Mouse (Mus musculus) midbrain, embryonic 14.5 days (tissue): ENCODE measurements around the gene Ulk4. TPM values are rescaled to one million over a fixed set of nuclear protein-coding genes. Genes with fewer than 3 reads are reported as not detected.

Source experiments
- ATAC-seq: fragments of 200-750 bp; cut with Nextera tagmentation; 2 replicates; pipeline ENCODE4 v1.8.0; 2017; ENCODE audit warnings: moderate number of reproducible peaks, moderate library complexity; ENCODE audit not compliant: low FRiP score, low TSS enrichment
- DNase-seq: peaks from one replicate; pipeline ENCODE4 v3.0.0-alpha.2; 2015
- H3K27ac ChIP-seq: fragments of 300-500 bp; sonication (generic); replicated peaks from 2 replicates; pipeline ENCODE4 v1.5.1; 2014; ENCODE audit warnings: mild to moderate bottlenecking, low read depth, low read length, moderate library complexity
- H3K27me3 ChIP-seq: fragments of 300-500 bp; sonication (generic); 2 replicates; pipeline ENCODE4 v1.6.1; 2014; ENCODE audit warnings: low read length, control low read depth, mixed read lengths; ENCODE audit not compliant: control insufficient read depth, insufficient read depth
- H3K36me3 ChIP-seq: fragments of 300-500 bp; sonication (generic); 2 replicates; pipeline ENCODE4 v1.6.1; 2014; ENCODE audit warnings: low read length, control low read depth; ENCODE audit not compliant: control insufficient read depth, insufficient read depth
- H3K4me1 ChIP-seq: fragments of 300-500 bp; sonication (generic); 2 replicates; pipeline ENCODE4 v1.6.1; 2014; ENCODE audit warnings: mild to moderate bottlenecking, antibody characterized with exemption, low read length, control low read depth; ENCODE audit not compliant: control insufficient read depth, insufficient read depth
- H3K4me2 ChIP-seq: fragments of 300-500 bp; sonication (generic); 2 replicates; pipeline ENCODE4 v1.6.1; 2014; ENCODE audit warnings: mild to moderate bottlenecking, low read length, moderate library complexity
- H3K4me3 ChIP-seq: fragments of 300-500 bp; sonication (generic); replicated peaks from 2 replicates; pipeline ENCODE4 v1.5.1; 2014; ENCODE audit warnings: low read depth, low read length
- H3K9ac ChIP-seq: fragments of 300-500 bp; sonication (generic); replicated peaks from 2 replicates; pipeline ENCODE4 v1.6.1; 2014; ENCODE audit warnings: mild to moderate bottlenecking, low read length, moderate library complexity
- H3K9me3 ChIP-seq: fragments of 300-500 bp; sonication (generic); 2 replicates; pipeline ENCODE4 v1.6.1; 2016; ENCODE audit warnings: low read length, control low read depth, mixed read lengths; ENCODE audit not compliant: control insufficient read depth
- WGBS: fragments of 180-500 bp; shearing (Covaris S2); extraction: QIAGEN DNeasy Blood & Tissue Kit; methylation state at CpG from one replicate; pipeline ENCODE4 v1.1.7; 2014; 5-methylcytosine and 5-hydroxymethylcytosine counted together
- polyA plus RNA-seq: library from polyadenylated mRNA; unstranded; fragments of >200 nt; fragmentation: Nextera tagmentation; extraction: Ambion mirVana; gene quantifications from 2 replicates; pipeline ENCODE4 v1.2.1, GENCODE M21; 2014

Ulk4 gene
- polyA plus RNA-seq, 1 experiment from 2014 or later, result 75.7 TPM

DNA sequence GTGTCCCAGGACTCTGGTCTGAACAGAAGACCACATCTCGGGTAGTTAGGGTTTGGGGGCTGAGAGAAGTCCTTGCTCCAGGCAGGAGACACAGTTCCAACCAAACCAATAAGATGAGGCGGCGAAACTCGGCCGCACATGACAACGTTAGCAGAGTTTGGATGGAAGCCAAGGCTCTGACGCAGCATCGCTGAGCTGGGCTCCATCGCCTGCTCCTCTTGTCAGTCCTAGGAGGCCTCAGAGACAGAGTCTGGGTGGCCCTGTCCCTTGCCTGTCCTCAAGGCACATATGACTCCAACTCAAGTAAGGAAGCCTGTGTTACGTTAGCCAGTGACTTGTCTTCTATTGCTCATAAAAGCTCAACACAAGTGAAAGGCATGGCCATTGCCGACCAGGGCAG lies 205.9 kb downstream of the Ulk4 start:
- H3K36me3 ChIP-seq, result no peaks in the 10 kb centered on the region
- H3K27ac ChIP-seq, result no peak overlapping the region
- ATAC-seq, result no peak
- H3K9ac ChIP-seq, result no peak overlapping the region
- no peaks in the 10 kb centered on the region for H3K4me1 ChIP-seq
- peak; percentile 37 for DNase-seq
- no peak overlapping the region for H3K4me2 ChIP-seq
- no peak overlapping the region for H3K4me3 ChIP-seq
- no peaks in the 10 kb centered on the region for H3K9me3 ChIP-seq
- 84% methylated on average over 11 of the region's 11 CpGs for WGBS
- no peaks in the 10 kb centered on the region for H3K27me3 ChIP-seq

DNA sequence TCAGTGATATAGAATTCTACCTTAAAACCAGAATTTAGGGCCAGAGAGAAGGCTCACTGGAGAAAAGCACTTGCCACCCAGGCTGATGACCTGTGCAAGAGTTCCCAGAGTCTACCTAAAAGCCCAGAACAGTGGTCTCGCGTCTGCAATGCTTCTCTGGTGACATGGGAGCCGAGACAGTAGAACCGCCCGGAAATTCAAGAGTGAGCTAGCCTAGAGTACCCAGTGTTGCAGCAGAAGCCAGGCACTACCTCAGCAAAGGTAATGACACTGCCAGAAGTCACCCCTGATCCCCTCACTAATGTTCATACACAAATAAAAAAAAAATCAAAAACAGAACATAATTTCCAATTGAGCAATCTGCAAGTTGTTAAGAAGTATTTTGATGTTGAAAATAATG lies 208.9 kb downstream of the Ulk4 start:
- H3K4me1 ChIP-seq, result no peaks in the 10 kb centered on the region
- no peaks in the 10 kb centered on the region for H3K9me3 ChIP-seq
- DNase-seq (no peak), ATAC-seq (no peak)
- no peak overlapping the region for H3K27ac ChIP-seq
- no peak overlapping the region for H3K4me2 ChIP-seq
- 86% methylated on average over 5 of the region's 5 CpGs for WGBS
- no peak overlapping the region for H3K4me3 ChIP-seq
- no peaks in the 10 kb centered on the region for H3K36me3 ChIP-seq
- H3K9ac ChIP-seq, result no peak overlapping the region
- H3K27me3 ChIP-seq, result no peaks in the 10 kb centered on the region

DNA sequence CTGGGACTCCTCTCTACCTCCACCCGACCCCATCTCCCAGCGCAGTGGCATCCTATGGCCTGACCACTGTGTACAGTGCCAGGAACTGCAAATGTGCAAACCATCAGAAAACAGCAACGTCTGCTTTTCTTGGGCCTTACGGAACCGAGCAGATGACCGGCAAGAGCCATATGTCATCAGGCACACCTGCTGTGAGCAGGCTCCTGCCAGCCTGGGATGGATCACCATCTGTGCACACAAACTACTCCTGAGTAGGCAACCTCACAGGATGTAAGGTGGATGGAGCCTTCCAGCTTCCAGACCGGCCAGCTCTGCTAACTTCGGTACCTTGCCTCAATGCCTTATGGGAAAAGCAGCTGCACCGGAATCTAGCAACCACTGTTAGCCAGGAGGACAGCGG lies 210.0 kb downstream of the Ulk4 start:
- ATAC-seq (no peak), DNase-seq (no peak)
- Histone ChIP-seq H3K4me2 (no peak overlapping the region), H3K4me1 (peaks cover 10% of the 10 kb centered on the region; the same call in 1 of the 2 replicates), H3K27ac (no peak overlapping the region), H3K9me3 (no peaks in the 10 kb centered on the region), H3K27me3 (no peaks in the 10 kb centered on the region), H3K9ac (no peak overlapping the region), H3K36me3 (no peaks in the 10 kb centered on the region), H3K4me3 (no peak overlapping the region)
- 87% methylated on average over 10 of the region's 10 CpGs for WGBS

DNA sequence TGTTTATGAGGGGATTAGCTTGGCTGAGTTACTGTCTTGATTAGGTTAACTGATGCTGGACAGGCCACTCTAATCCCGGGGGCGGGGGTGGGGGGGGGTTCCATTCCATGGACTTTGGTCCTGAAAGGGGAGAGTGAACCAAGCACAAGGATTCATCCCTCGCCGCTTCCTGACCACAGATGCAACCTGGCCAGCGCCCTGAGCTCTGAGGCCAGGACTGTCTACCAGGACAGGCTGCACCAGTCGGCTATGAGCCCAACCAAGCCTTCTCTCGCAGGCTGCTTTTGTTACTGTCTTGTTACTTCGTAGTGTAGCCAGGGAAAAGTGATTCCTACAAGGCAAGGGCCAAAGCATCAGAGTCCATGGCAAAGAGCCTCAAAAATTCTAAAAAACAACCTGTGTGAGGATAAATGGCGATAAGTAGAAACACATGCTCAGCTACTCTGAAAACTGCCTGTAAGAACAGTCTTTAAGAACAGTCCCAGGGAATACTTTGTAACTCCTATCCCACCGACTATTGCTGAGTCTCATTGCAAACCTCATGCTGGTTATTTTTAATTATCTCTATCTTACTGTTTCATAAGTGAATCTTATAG lies 211.5 kb downstream of the Ulk4 start:
- Histone ChIP-seq H3K4me2 (no peak overlapping the region), H3K27me3 (no peaks in the 10 kb centered on the region), H3K9ac (no peak overlapping the region), H3K27ac (no peak overlapping the region), H3K4me3 (no peak overlapping the region), H3K36me3 (no peaks in the 10 kb centered on the region), H3K9me3 (no peaks in the 10 kb centered on the region), H3K4me1 (peaks cover 23% of the 10 kb centered on the region)
- WGBS, result 68% methylated on average over 10 of the region's 10 CpGs
- no peak for DNase-seq
- ATAC-seq, result no peak

DNA sequence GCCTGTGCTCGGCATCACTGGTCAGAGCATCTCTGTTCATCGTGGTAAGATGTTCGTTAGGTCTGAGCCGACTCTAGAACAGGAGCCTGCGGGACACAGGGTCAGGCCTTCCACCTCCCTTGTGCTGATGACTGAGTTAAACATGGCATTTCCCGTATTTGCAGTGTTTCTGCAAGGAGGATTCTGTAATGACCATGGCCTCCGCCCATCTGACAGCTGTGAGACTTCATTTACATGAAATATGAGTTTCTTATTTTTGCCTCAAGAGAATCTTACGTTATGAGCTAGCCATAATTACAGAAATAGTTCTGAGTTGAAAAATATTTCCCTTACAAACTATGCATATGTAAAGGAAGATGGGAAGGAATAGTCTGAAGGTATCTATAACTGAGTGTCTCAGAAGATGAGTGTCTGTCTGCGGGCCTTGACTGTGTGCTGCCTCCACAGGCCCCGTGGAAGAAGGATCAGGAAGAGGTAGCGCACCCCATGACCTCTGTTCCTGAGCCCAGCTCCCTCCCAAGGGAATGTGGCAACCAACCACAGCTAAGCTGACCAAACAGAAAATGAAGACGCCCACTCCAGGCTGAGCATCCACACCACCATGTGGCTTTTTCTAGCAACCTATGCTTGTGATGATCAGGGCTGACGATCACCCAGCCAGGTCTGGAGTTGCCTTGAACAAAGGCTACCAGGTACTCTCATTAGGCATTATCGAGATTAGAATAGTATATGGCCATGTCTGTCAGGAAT lies 212.2 kb downstream of the Ulk4 start:
- 77% methylated on average over 14 of the region's 14 CpGs for WGBS
- no peak for ATAC-seq
- Histone ChIP-seq H3K36me3 (no peaks in the 10 kb centered on the region), H3K27me3 (no peaks in the 10 kb centered on the region), H3K4me2 (no peak overlapping the region), H3K9ac (no peak overlapping the region), H3K9me3 (no peaks in the 10 kb centered on the region), H3K4me3 (no peak overlapping the region), H3K27ac (no peak overlapping the region), H3K4me1 (peaks cover 23% of the 10 kb centered on the region)
- no peak for DNase-seq

DNA sequence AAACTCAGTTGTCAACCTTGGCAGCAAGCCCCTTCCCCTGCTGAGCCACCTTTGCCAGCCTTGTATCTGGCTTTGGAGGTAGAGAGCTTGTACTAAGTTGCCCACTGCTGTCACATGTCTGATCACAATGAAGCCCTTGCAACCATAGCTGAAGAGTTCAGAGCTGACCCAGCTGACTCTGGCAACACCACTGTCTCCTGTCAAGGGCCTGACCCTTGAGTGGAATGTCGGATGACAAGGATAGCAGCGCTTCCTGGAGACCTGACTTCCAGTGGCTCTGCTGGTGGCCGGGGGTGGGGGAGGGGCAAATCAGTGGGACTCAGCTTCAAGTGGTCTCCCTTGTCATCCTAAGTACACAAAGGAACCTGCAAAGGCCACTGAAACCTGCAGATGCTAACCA lies 214.3 kb downstream of the Ulk4 start:
- no peak overlapping the region for H3K27ac ChIP-seq
- ATAC-seq (no peak), DNase-seq (no peak)
- H3K27me3 ChIP-seq, result no peaks in the 10 kb centered on the region
- H3K9ac ChIP-seq, result no peak overlapping the region
- peaks cover 23% of the 10 kb centered on the region for H3K4me1 ChIP-seq
- H3K4me2 ChIP-seq, result no peak overlapping the region
- H3K9me3 ChIP-seq, result no peaks in the 10 kb centered on the region
- 63% methylated on average over 3 of the region's 3 CpGs for WGBS
- no peaks in the 10 kb centered on the region for H3K36me3 ChIP-seq
- H3K4me3 ChIP-seq, result no peak overlapping the region

DNA sequence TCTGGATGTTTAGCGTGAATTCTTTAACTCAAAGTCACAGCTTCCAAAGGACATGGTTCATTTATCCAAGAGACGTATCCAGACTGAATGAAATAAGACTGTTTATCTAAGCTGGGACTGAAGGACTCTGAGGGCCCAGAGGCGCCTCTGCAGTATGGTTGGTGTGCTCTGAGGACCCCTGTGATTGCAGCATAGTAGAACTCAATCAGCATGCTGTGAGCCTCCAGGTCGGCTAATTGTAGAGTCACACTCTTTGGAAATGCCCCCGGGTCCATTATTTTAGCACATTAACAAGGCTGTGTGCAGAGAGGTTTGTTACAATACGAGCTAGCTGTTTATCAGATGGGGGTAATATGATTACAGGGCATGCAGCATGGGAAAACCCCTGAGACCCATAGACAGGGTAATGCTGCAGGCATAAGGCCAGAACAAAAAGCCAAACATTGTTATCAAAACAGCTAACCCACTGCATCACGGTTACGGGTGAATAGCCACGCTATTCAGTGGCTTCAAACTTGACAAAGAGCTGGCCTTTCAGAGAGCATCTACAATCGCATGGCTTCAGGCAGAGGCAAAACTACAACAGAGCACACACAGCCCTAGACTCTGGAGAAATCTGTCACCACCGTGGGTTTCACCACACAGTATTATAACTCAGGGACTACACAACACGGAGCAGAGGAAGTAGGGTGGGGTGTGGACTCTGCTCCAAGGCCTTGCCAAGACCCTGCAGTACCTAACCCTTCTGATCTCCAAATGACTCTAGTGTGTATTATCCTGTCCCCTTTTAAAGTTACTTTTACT lies 215.0 kb downstream of the Ulk4 start:
- Histone ChIP-seq H3K27ac (peak overlapping the region; percentile 55), H3K9me3 (no peaks in the 10 kb centered on the region)
- ATAC-seq, result peak; percentile 78; the same call in 1 of the 2 replicates

DNA sequence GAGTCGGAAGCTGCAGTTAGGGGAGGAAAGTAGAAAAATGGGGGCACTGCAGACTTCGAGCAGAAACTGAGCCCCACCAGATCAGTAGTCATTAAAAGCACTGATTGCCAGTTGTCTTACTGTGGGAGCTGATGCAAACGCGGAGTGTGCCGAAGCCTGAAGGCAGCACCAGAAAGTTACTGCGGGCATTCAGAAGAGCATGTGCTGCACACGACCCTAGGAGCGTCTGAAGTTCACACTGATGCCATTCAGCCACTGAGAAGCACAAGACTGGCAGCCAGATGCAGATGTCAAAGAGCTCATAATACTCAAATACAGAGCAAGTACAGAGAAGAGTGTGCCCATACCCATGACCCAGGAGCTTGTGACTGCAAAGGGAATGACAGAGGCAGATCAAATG lies 216.7 kb downstream of the Ulk4 start:
- Histone ChIP-seq H3K36me3 (no peaks in the 10 kb centered on the region), H3K9me3 (no peaks in the 10 kb centered on the region), H3K4me3 (no peak overlapping the region), H3K9ac (no peak overlapping the region), H3K27ac (no peak overlapping the region), H3K4me1 (peaks cover 23% of the 10 kb centered on the region), H3K4me2 (no peak overlapping the region), H3K27me3 (no peaks in the 10 kb centered on the region)
- DNase-seq, result no peak
- 78% methylated on average over 8 of the region's 8 CpGs for WGBS
- ATAC-seq, result no peak

More for the DNA sequence above, 215.0 kb downstream of the Ulk4 start:
- no peaks in the 10 kb centered on the region for H3K27me3 ChIP-seq
- H3K9ac ChIP-seq, result no peak overlapping the region
- no peaks in the 10 kb centered on the region for H3K36me3 ChIP-seq
- H3K4me2 ChIP-seq, result no peak overlapping the region
- peaks cover 23% of the 10 kb centered on the region for H3K4me1 ChIP-seq
- peak; percentile 74 for DNase-seq
- H3K4me3 ChIP-seq, result no peak overlapping the region
- 6% methylated on average over 12 of the region's 12 CpGs for WGBS
